Mouse (Mus musculus) cerebellum, postnatal 4 days (tissue): ENCODE results near the gene Rnf103.
A peak's percentile ranks its signal among the peaks of the same experiment; 100 is the strongest.

Experiments
- DNase-seq, 2 experiments: peaks; one replicate each; pipeline ENCODE4 v3.0.0; 2022; ENCODE audit warnings: low spot score in 2 of 2, mixed read lengths in 1 of 2

Gene Rnf103

GRCm38 (mm10) chr6:71492756-71493674, 679 bp upstream of the Rnf103 start:
- no peak for DNase-seq

DNA sequence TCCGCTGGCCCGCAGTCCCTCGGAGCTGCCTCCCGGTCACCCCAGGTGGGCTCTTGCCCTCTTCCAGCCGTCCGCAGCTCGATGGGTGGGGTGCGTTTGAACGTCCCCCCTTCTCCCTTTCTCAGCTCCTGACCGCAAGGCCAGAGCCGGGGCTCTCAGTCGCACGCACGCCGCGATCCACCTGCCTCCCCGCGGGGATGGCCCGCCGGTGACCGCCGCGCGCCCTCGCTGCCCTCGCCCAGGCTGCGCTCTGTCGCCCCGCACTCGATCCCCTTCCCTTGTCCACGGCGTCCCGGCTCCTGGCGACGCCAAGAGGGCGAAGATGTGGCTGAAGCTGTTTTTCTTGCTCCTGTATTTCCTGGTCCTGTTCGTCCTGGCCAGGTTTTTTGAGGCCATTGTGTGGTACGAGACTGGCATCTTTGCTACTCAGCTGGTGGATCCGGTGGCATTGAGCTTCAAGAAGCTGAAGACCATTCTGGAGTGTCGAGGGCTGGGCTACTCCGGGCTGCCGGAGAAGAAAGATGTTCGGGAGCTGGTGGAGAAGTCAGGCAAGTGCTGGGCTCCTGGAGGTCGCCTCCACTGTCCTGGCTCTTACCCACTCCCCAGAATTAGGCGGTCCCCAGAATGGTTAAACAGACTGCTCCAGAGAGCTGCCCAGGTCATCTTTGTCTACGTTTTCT, 787 bp downstream of the Rnf103 start:
- DNase-seq, result peak in 1 of 2 experiments; percentile 33

GRCm38 (mm10) chr6:71500575-71500974, 6.9 kb downstream of the Rnf103 start:
- DNase-seq, result no peak

DNA sequence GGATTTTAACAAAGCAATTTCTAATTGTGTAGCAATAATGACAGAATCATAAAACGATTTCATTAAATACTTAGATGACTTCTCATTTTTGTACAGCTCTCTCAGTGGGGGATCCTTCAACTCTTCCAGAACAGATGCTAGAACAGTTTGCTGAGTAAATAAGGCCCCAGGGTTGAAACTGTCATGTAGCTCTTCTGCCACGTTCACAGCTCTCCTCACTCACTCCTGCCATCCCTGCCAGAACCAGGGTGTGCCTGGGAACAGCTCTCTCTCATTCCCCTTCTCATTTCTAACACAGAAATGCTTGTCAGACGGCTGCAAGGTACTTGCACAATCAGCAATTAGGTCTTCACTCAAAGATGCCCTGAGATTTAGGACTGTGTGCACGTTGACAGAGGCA, 9.3 kb downstream of the Rnf103 start:
- no peak for DNase-seq

DNA sequence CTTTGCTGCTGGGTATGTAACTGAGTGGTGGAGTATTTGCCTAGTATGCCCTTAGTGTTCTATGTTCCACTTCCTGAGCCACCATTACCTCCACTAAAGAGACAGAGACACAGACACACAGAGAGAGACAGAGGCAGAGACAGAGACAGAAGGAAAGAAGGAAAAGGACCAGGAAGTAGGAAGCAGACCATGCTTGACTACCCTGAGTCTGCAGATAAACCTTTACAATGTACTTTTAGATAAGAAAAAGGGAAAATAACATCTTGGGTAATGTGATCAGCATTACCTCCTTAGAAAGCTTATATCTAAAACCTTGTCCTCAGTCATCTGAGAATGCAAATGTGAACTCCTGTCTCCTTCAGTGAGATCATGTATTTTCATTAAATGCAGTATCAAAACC, 10.0 kb downstream of the Rnf103 start:
- no peak for DNase-seq

DNA sequence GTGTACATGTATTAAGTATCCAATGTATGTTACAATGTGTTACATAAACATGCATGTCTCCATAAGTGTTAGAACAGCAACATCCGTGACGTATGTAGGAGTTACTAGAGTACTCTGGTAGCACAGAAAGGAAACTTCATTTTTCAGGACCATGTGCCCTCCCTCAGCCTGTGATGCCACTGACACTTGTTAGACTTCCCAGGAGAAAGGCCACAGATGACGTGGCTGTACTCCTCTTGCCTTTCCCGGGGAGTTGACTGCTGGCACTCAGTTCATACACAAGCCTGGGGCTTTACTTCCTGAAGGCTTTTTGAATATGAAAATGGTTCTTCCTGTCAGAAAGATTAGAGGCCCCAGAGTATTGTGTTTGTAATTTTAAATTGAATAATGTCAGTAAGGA, 10.4 kb downstream of the Rnf103 start:
- DNase-seq, result no peak

- DNase-seq, result no peak
Observed at GRCm38 (mm10) chr6:71505671-71506070, 12.0 kb downstream of the Rnf103 start.

- no peak for DNase-seq
Observed at GRCm38 (mm10) chr6:71519476-71519875, 25.8 kb downstream of the Rnf103 start.

GRCm38 (mm10) chr6:71525556-71525955, 31.9 kb downstream of the Rnf103 start:
- DNase-seq, result peak in 1 of 2 experiments; percentile 41

- peak in 1 of 2 experiments; percentile 18 for DNase-seq
Observed at GRCm38 (mm10) chr6:71527056-71527455, 33.4 kb downstream of the Rnf103 start.

DNA sequence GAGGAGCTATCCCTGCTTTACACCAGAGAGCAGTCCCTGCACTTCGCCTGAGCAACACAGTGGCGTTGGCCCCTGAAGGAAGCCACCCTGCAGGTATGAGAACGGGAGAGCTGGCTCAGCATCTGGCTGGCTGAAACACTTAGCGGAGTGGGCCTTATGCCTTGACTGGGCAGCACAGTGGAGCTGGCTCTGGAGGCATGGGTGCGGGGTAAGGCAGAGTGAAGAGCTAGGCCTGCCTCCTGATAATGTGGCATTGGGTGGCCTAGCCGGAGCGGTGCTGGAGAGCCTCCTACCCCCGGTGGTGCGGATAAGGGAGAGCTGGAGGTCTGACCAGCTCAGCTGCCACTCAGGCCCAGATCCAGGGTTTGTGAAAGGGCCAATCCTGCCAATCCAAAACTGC, 34.1 kb downstream of the Rnf103 start:
- DNase-seq, result no peak

- DNase-seq, result no peak
Observed at GRCm38 (mm10) chr6:71530176-71530575, 36.5 kb downstream of the Rnf103 start.

DNA sequence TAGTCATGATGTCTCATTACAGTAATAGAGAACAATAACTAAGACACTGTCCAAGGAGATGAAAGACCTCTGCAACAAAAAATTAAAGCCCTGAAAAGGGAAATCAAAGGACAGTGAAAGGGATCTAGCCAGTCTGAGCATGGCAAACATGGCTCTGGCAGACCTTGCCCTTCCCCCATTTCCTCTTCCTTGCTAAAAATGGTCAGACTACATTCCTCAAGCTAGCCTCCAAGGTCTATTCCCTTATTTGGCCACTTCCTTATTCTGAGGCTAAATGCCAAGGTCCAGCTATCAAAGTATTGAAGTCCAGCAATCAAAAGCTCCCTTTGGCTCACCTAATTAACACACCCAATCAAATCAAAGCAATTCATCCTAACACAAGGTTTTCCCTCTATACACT, 43.6 kb downstream of the Rnf103 start:
- DNase-seq, result no peak

DNA sequence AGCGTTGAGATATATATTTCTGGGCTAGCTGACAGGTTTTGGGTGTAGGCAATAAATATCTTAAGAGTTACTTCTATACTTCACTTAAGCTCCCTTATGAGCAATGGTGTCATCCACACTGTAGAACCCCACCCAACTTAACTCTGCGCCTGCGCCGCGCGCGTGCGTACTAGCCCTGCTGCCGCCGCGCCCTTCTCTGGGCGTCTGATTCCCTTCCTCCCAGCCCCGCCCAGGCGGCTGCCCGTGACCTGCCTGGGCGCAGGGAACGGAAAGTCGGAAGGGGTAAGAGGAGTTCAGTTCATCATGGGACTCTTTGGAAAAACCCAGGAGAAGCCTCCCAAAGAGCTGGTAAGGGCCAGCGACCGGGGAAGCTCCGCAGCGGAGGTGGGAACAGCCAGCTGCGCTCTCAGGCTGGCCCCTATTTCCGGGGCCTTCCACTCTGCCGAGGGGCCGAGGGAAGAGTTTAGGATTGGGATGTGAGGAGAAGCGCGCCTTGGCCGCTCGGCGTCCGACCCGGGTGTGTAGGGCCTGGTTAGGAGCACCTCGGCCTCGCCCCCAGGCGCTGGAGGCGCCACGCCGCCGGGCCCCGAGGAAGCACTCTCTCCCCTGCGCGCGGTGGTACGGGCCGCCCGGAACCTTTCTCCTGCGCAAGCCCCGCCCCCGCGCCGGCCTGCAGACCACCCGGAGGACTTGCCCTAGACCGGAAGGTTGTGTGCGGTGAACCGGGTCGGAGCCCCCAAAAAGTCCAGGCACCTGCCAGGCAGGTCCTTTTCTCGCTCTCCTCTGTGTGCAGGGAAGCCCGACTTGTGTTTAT, 50.2 kb downstream of the Rnf103 start, which contains the start of gene Chmp3:
Chmp3 (plus strand) TSS at position 112 of the 814 bp plus-strand sequence.
- peak; percentile 91 to 94 for DNase-seq

DNA sequence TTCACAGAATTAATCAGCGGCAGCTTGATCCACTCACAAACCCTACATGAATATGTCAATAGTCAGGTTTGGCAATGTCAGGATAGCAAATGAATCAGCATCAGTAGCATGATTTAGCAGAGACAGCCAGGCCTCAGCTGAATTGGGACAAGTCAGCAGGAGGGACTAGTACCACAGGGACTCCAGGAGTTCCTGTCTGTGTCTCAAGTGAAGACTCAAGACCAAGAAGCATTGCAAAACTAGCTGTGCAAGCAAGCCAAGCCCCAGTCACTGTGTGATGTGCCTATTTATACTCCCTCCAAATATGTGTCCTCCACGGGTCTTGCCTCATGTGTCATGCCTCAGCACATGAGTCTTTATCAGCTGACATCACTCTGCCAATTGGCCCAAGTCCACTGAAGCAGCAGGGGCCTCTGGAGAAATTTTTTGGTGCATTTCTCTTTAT, 61.8 kb downstream of the Rnf103 start:
- no peak for DNase-seq

GRCm38 (mm10) chr6:71556826-71557225, 63.1 kb downstream of the Rnf103 start:
- no peak for DNase-seq
